Mouse (Mus musculus) liver, embryonic 15.5 days (tissue): ENCODE results near the gene Gm21970. TPM values are rescaled to one million over a fixed set of nuclear protein-coding genes. Genes with fewer than 3 reads are reported as not detected.

Experiments used
- ATAC-seq: fragments of 200-750 bp; cut with Nextera tagmentation; 2 replicates; pipeline ENCODE4 v1.8.0; 2017; ENCODE audit warnings: moderate number of reproducible peaks, mild to moderate bottlenecking, moderate library complexity; ENCODE audit not compliant: insufficient read depth
- H3K27ac ChIP-seq: fragments of 300-500 bp; sonication (generic); replicated peaks from 2 replicates; pipeline ENCODE4 v1.5.1; 2015; ENCODE audit warnings: mild to moderate bottlenecking, inconsistent platforms
- H3K27me3 ChIP-seq: fragments of 300-500 bp; sonication (generic); 2 replicates; pipeline ENCODE4 v1.6.1; 2015; ENCODE audit warnings: mild to moderate bottlenecking, inconsistent platforms
- H3K36me3 ChIP-seq: fragments of 300-500 bp; sonication (generic); replicated peaks from 2 replicates; pipeline ENCODE4 v1.6.1; 2015; ENCODE audit warnings: moderate library complexity, mild to moderate bottlenecking, inconsistent platforms
- H3K4me1 ChIP-seq: fragments of 300-500 bp; sonication (generic); replicated peaks from 2 replicates; pipeline ENCODE4 v1.6.1; 2015; ENCODE audit warnings: inconsistent platforms
- H3K4me2 ChIP-seq: fragments of 300-500 bp; sonication (generic); 2 replicates; pipeline ENCODE4 v1.6.1; 2015; ENCODE audit warnings: moderate library complexity, mild to moderate bottlenecking, inconsistent platforms
- H3K4me3 ChIP-seq: fragments of 300-500 bp; sonication (generic); replicated peaks from 2 replicates; pipeline ENCODE4 v1.5.1; 2015; ENCODE audit warnings: mild to moderate bottlenecking, inconsistent platforms
- H3K9ac ChIP-seq: fragments of 300-500 bp; sonication (generic); 2 replicates; pipeline ENCODE4 v1.6.1; 2015; ENCODE audit warnings: moderate library complexity, mild to moderate bottlenecking, inconsistent platforms
- H3K9me3 ChIP-seq: fragments of 300-500 bp; sonication (generic); replicated peaks from 2 replicates; pipeline ENCODE4 v1.6.1; 2016; ENCODE audit warnings: inconsistent platforms
- WGBS: fragments of 180-500 bp; shearing (Covaris S2); methylation state at CpG from one replicate; pipeline ENCODE4 v1.1.7; 2015; ENCODE audit warnings: mixed read lengths; ENCODE audit not compliant: insufficient replicate concordance; 5-methylcytosine and 5-hydroxymethylcytosine counted together
- polyA plus RNA-seq: library from polyadenylated mRNA; unstranded; fragments of >200 nt; fragmentation: Nextera tagmentation; extraction: Ambion mirVana; gene quantifications from 2 replicates; pipeline ENCODE4 v1.2.1, GENCODE M21; 2015

Gene Gm21970
- polyA plus RNA-seq, 1 experiment from 2014 or later, result 0.31 TPM

- peaks cover 66% of the 10 kb centered on the region for H3K4me1 ChIP-seq
- H3K4me2 ChIP-seq, result peak overlapping the region; percentile 80
- no peaks in the 10 kb centered on the region for H3K27me3 ChIP-seq
- H3K27ac ChIP-seq, result peak overlapping the region; percentile 99
- peak; percentile 2 for ATAC-seq
- no peaks in the 10 kb centered on the region for H3K9me3 ChIP-seq
- H3K4me3 ChIP-seq, result peak overlapping the region; percentile 99
- 16% methylated on average over 13 of the region's 13 CpGs for WGBS
- peaks cover 41% of the 10 kb centered on the region for H3K36me3 ChIP-seq
- H3K9ac ChIP-seq, result peak overlapping the region; percentile 100
Measured at GRCm38 (mm10) chr16:91373473-91374252, 17.9 kb upstream of the Gm21970 start.

DNA sequence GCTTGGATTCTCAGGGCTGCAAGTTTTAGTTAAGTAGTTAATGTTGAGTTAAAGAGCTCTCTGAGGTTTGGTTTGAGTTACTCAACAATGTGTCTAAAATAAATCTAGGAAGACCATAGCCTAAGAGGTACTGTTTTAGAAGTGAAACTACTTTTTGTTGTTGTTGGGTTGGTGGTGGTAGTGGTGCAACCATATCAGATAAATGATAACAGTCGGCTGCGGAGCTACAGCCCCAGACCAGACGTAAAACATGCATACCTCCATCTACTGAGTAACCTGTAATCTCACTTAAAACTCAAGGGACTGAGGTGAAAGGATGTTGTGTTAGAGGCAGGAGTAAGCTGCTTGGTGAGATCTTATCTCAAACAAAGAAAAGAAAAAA lies 17.3 kb upstream of the Gm21970 start:
- no peak for ATAC-seq
- H3K27me3 ChIP-seq, result no peaks in the 10 kb centered on the region
- peak overlapping the region; percentile 80 for H3K4me2 ChIP-seq
- H3K27ac ChIP-seq, result peak overlapping the region; percentile 99
- H3K9ac ChIP-seq, result peak overlapping the region; percentile 100
- H3K9me3 ChIP-seq, result no peaks in the 10 kb centered on the region
- WGBS, result 8% methylated on average over 3 of the region's 3 CpGs
- H3K4me1 ChIP-seq, result peaks cover 72% of the 10 kb centered on the region
- peak overlapping the region; percentile 99 for H3K4me3 ChIP-seq
- H3K36me3 ChIP-seq, result peaks cover 45% of the 10 kb centered on the region

DNA sequence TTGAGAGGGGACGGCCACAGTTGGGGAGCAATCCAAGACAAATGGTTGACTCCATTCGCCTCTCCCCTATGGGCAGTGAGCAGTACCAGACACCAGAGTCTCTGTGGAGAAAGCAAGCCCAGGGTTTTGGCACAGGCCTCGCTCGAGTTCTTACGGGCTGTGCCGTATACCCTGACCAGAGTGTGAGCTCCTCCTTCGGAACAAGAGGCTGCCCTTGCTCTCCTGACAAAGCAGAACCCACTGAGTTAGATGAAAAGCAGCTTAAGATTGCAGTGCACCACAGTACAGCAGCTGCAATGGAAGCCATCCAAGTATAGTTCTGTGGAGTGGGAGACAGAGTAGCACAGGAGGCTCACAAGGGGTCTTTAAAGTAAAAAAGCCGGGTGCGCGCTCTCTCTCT lies 14.8 kb upstream of the Gm21970 start:
- H3K9ac ChIP-seq, result no peak overlapping the region
- H3K4me3 ChIP-seq, result no peak overlapping the region
- H3K4me2 ChIP-seq, result no peak overlapping the region
- H3K4me1 ChIP-seq, result peaks cover 81% of the 10 kb centered on the region
- 0 out of 2 replicates have a peak overlapping the region, but pooled peaks have one; percentile 19 for H3K27ac ChIP-seq
- H3K36me3 ChIP-seq, result peaks cover 60% of the 10 kb centered on the region
- H3K9me3 ChIP-seq, result no peaks in the 10 kb centered on the region
- H3K27me3 ChIP-seq, result no peaks in the 10 kb centered on the region
- 94% methylated on average over 10 of the region's 10 CpGs for WGBS
- no peak for ATAC-seq

- Histone ChIP-seq H3K9ac (no peak overlapping the region), H3K4me1 (peaks cover 85% of the 10 kb centered on the region), H3K27ac (peak overlapping the region; percentile 35; the same call in 1 of the 2 replicates), H3K9me3 (no peaks in the 10 kb centered on the region), H3K4me2 (peak overlapping the region; percentile 23), H3K36me3 (peaks cover 78% of the 10 kb centered on the region), H3K4me3 (no peak overlapping the region), H3K27me3 (no peaks in the 10 kb centered on the region)
- ATAC-seq, result no peak
- WGBS, result 69% methylated on average over 17 of the region's 17 CpGs
Measured at GRCm38 (mm10) chr16:91378431-91378986, 13.0 kb upstream of the Gm21970 start.

DNA sequence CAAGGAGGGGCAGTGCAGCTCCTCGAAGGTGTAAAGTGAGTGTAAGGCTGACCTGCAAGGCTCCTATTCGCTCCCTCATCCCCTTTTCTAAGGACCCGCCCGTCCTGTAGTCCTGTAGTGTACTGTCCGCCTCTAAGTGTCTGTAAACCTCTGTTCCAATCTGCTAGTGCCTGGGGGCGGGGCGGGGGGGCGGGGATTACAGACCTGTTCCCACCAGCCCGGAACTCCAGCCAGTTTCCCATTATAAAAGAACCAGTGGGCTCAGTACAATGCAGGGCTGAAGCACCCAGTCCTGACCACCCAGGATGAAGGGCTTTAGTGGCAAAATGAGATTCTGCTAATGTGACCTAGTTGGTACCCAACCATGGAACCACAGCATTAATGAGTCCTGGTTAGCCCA lies 12.5 kb upstream of the Gm21970 start:
- no peak overlapping the region for H3K4me3 ChIP-seq
- H3K36me3 ChIP-seq, result peaks cover 82% of the 10 kb centered on the region
- H3K27ac ChIP-seq, result peak overlapping the region; percentile 35
- ATAC-seq, result 0 out of 2 replicates have a peak, but pooled peaks have one; percentile 26
- H3K9ac ChIP-seq, result no peak overlapping the region
- H3K4me1 ChIP-seq, result peaks cover 85% of the 10 kb centered on the region
- peak overlapping the region; percentile 23; the same call in 1 of the 2 replicates for H3K4me2 ChIP-seq
- no peaks in the 10 kb centered on the region for H3K9me3 ChIP-seq
- no peaks in the 10 kb centered on the region for H3K27me3 ChIP-seq
- 59% methylated on average over 9 of the region's 9 CpGs for WGBS

- no peak overlapping the region for H3K9ac ChIP-seq
- no peak for ATAC-seq
- H3K4me2 ChIP-seq, result no peak overlapping the region
- no peaks in the 10 kb centered on the region for H3K27me3 ChIP-seq
- H3K9me3 ChIP-seq, result no peaks in the 10 kb centered on the region
- peak overlapping the region; percentile 35 for H3K27ac ChIP-seq
- H3K36me3 ChIP-seq, result peaks cover 87% of the 10 kb centered on the region
- peaks cover 81% of the 10 kb centered on the region for H3K4me1 ChIP-seq
- H3K4me3 ChIP-seq, result no peak overlapping the region
- 75% methylated on average over 3 of the region's 3 CpGs for WGBS
Measured at GRCm38 (mm10) chr16:91379412-91379811, 12.1 kb upstream of the Gm21970 start.

- Histone ChIP-seq H3K4me1 (peaks cover 79% of the 10 kb centered on the region), H3K4me3 (no peak overlapping the region), H3K9ac (no peak overlapping the region), H3K9me3 (no peaks in the 10 kb centered on the region), H3K27me3 (no peaks in the 10 kb centered on the region), H3K36me3 (peaks cover 88% of the 10 kb centered on the region), H3K27ac (peak overlapping the region; percentile 35; the same call in 1 of the 2 replicates), H3K4me2 (no peak overlapping the region; the same call in 1 of the 2 replicates)
- ATAC-seq, result peak; percentile 57
- 34% methylated on average over 5 of the region's 5 CpGs for WGBS
Measured at GRCm38 (mm10) chr16:91380151-91380550, 11.4 kb upstream of the Gm21970 start.

- Histone ChIP-seq H3K4me1 (peaks cover 76% of the 10 kb centered on the region), H3K4me2 (no peak overlapping the region), H3K4me3 (no peak overlapping the region), H3K27me3 (no peaks in the 10 kb centered on the region), H3K27ac (no peak overlapping the region), H3K36me3 (peaks cover 88% of the 10 kb centered on the region), H3K9me3 (no peaks in the 10 kb centered on the region), H3K9ac (no peak overlapping the region)
- no peak for ATAC-seq
- 91% methylated on average over 4 of the region's 4 CpGs for whole genome bisulfite sequencing
Measured at GRCm38 (mm10) chr16:91381606-91382005, 9.9 kb upstream of the Gm21970 start.

GRCm38 (mm10) chr16:91382261-91382790 lies 9.2 kb upstream of the Gm21970 start:
- Histone ChIP-seq H3K36me3 (peaks cover 88% of the 10 kb centered on the region), H3K4me2 (no peak overlapping the region), H3K4me1 (peaks cover 76% of the 10 kb centered on the region), H3K4me3 (no peak overlapping the region), H3K27me3 (no peaks in the 10 kb centered on the region), H3K9me3 (no peaks in the 10 kb centered on the region), H3K9ac (no peak overlapping the region), H3K27ac (no peak overlapping the region)
- ATAC-seq, result no peak
- 61% methylated on average over 9 of the region's 9 CpGs for WGBS

- Histone ChIP-seq H3K9me3 (no peaks in the 10 kb centered on the region), H3K9ac (no peak overlapping the region), H3K4me1 (peaks cover 57% of the 10 kb centered on the region), H3K27ac (no peak overlapping the region), H3K36me3 (peaks cover 90% of the 10 kb centered on the region), H3K27me3 (no peaks in the 10 kb centered on the region), H3K4me2 (no peak overlapping the region), H3K4me3 (no peak overlapping the region)
- 84% methylated on average over 4 of the region's 4 CpGs for WGBS
- ATAC-seq, result no peak
Measured at GRCm38 (mm10) chr16:91384221-91384620, 7.3 kb upstream of the Gm21970 start.

DNA sequence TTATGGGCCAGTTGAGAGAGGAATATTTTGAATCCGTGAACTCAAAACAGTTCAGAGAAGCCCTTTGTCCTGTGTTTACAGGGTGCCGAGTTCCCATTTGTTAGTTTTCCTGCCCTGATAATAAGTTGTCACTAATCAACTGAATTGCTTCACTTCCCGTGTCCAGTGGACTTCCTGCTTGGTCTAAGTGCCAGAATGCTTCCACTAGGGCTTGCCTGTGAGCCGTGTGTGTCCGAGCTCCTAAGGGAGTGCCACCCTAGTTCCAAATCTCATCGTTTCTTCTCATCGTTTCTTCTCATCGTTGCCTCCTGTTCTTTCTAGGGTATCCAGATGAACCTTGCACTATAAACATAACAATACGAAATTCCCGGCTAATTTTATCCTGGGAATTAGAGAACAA lies 5.9 kb upstream of the Gm21970 start:
- Histone ChIP-seq H3K27ac (peak overlapping the region; percentile 63), H3K36me3 (peaks cover 98% of the 10 kb centered on the region), H3K4me3 (no peak overlapping the region), H3K9ac (no peak overlapping the region), H3K4me1 (peaks cover 43% of the 10 kb centered on the region), H3K27me3 (no peaks in the 10 kb centered on the region), H3K9me3 (no peaks in the 10 kb centered on the region), H3K4me2 (no peak overlapping the region)
- peak; percentile 49 for ATAC-seq
- WGBS, result 59% methylated on average over 10 of the region's 10 CpGs
